Mouse (Mus musculus): Measurements from ENCODE around the gene Ldhal6b.

Gene Ldhal6b

DNA sequence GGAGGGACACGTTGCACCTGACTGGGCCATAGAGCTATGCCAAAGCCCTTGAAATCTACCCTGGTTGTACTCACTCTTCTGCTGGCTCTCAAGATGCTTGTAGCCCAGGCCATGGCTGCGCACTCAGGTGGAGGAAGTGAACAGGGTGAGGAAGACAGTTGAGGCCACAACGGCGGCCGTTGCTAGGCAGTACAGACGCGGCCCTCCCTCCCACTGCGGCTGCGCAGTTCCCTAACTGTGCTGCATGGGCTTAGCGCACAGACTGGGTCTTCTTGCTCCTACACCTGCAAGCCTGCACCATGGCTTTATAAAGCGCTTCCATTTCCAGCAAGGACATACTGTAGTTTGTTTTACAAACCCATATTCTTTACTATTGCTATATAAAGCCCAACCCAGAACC lies at the start of gene Ldhal6b:
TSS of gene Ldhal6b (minus strand) at position 223 of the 400 bp plus-strand sequence.
- in situ Hi-C loops (cut with MboI; ENCODE audit: low pct_unique_long_range_greater_than_20kb in 1 of 2, low sequenced_read_pairs in 2 of 2, unreplicated experiment in 1 of 2), result no loop called here

GRCm38 (mm10) chr17:5467177-5467576 lies 48.6 kb upstream of the Ldhal6b start:
- in situ Hi-C loops (cut with MboI; ENCODE audit: low pct_unique_long_range_greater_than_20kb in 1 of 2, low sequenced_read_pairs in 2 of 2, unreplicated experiment in 1 of 2), result no loop called here

- in situ Hi-C loops (cut with MboI; ENCODE audit: low pct_unique_long_range_greater_than_20kb in 1 of 2, low sequenced_read_pairs in 2 of 2, unreplicated experiment in 1 of 2), result no loop called here
Measured at GRCm38 (mm10) chr17:5466736-5467135, 48.2 kb upstream of the Ldhal6b start.

DNA sequence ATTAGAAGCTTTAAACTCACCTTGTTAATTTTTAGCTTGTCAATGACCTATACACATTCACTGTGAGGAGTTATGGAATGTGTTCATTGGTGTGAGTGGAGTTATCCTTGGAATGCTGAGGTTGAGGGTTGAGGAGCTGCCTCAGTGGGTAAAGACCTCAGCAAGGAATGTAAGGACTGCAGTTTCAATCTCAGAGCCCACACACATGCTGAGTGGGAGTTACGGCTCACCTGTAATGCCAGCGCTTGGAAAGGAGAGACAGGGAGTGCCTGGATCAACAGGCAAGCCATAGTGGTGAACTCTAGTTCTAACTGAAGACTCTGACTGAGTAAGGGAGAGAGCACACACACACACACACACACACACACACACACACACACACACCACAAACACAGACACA lies 45.3 kb upstream of the Ldhal6b start:
- in situ Hi-C loops (cut with MboI; ENCODE audit: low pct_unique_long_range_greater_than_20kb in 1 of 2, low sequenced_read_pairs in 2 of 2, unreplicated experiment in 1 of 2), result no loop called here

DNA sequence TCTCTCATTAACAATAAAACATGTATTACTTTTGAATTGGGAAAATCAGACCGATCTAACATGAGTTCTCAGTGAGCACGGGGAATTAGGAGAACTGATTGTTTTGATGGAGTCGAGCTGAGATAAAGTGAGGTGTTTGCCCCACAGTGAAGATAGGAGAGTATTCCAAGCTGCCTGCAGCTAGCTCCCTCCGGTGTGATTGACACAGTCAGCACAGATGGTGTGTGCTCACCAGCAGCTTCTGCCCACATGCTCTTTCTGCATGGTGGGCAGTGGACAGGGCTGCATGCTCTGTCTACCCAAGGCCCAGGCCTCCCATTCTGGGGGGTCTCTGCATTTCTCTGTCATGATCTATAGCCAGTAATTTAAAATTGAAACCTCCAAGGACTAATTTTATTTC lies 35.1 kb upstream of the Ldhal6b start:
- in situ Hi-C loops (cut with MboI; ENCODE audit: low pct_unique_long_range_greater_than_20kb in 1 of 2, low sequenced_read_pairs in 2 of 2, unreplicated experiment in 1 of 2), result no loop called here

DNA sequence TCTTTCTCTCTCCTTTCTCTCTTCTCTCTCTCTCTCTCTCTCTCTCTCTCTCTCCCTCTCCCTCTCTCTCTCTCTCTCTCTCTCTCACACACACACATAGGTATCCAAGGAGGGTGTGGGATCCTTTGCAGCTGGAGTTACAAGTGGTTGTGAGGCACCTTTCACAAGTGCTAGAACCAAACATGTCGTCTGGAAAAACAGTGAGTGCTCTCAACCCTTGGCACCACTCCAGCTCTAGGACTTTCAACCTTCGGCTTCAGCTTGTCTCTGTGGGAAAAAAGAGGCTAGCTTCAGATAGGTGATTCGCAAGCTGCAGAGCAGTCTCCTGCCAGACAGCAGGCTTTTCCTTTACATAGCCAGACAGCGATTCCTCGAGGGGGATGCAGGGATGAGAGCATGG lies 25.2 kb upstream of the Ldhal6b start:
- in situ Hi-C loops (cut with MboI; ENCODE audit: low pct_unique_long_range_greater_than_20kb in 1 of 2, low sequenced_read_pairs in 2 of 2, unreplicated experiment in 1 of 2), result loop anchor here in 1 of 2 experiments (5.0 to 10.0 kb wide), 3 partner anchors 89 to 304 kb away; no protein-coding TSS in a partner anchor

DNA sequence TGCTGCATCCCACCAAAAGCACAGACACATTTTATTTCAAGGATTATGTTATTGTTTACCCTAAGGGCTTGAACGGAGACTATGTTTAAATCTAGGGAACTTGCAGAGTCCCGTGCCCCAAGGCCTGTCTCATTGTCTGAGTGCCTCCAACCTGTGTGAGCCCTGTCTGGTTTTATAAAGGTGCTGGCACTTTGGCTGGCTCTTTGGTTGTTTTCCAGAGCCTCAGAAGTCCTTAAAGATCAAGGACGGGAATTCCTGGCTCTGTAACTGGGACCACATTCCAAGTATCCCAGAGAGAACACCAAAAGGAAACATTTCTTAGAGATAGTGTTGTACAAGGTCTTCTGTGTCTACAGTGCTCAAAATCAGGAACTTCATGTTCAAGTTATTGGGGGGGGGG lies 24.7 kb upstream of the Ldhal6b start:
- in situ Hi-C loops (cut with MboI; ENCODE audit: low pct_unique_long_range_greater_than_20kb in 1 of 2, low sequenced_read_pairs in 2 of 2, unreplicated experiment in 1 of 2), result loop anchor here in 1 of 2 experiments (5.0 to 10.0 kb wide), 3 partner anchors 89 to 304 kb away; no protein-coding TSS in a partner anchor

GRCm38 (mm10) chr17:5442403-5442802 lies 23.8 kb upstream of the Ldhal6b start:
- in situ Hi-C loops (cut with MboI; ENCODE audit: low pct_unique_long_range_greater_than_20kb in 1 of 2, low sequenced_read_pairs in 2 of 2, unreplicated experiment in 1 of 2), result loop anchor here in 1 of 2 experiments (5.0 to 10.0 kb wide), 3 partner anchors 90 to 305 kb away; no protein-coding TSS in a partner anchor

DNA sequence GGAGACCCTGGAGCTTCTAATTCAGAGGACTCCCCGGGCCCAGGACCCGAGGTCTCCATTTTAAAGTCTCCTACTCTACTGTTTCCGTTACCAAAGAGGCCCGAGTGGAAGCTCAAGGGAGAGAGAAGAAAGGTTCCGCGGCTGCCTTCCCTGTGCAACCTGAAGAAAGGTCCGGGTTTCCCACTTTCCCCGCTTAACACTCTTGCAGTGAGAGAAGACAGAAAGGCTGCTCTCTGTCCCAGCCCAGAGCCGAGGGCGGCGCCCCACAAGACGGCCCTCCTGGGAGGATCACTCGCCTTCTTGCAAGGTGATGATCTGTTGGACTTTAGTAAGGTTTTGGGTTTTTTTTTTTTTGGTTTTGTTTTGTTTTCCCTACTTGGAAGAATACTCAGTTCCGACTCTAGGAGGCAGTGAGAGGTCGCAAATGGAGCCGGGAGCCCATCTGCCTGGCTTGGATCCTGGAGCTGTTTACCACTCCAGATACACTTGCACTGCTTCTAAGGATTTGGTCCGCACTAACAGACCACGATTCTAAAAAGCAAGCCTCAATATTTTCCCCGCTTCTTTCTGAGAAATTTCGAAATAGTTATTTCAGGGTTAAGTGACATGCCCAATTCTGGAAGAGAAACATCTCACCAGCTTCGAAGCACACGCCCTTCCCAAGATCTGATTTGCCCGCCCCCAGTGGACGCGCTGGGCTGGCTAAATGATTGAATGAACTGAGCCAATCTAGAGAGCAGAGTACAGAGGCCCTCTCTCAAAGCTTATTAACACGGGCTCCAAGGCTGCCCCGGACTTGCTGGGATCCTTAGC lies 21.8 kb upstream of the Ldhal6b start, which contains the start of gene Tmem242:
TSS of gene Tmem242 (minus strand) at position 101 of the 813 bp plus-strand sequence.
- in situ Hi-C loops (cut with MboI; ENCODE audit: low pct_unique_long_range_greater_than_20kb in 1 of 2, low sequenced_read_pairs in 2 of 2, unreplicated experiment in 1 of 2), result loop anchor here in 1 of 2 experiments (5.0 to 10.0 kb wide), 3 partner anchors 92 to 307 kb away; no protein-coding TSS in a partner anchor

- in situ Hi-C loops (cut with MboI; ENCODE audit: low pct_unique_long_range_greater_than_20kb in 1 of 2, low sequenced_read_pairs in 2 of 2, unreplicated experiment in 1 of 2), result loop anchor here (5.0 to 10.0 kb wide), 3 partner anchors 93 to 308 kb away; no protein-coding TSS in a partner anchor
Measured at GRCm38 (mm10) chr17:5439831-5440158, 21.2 kb upstream of the Ldhal6b start.

DNA sequence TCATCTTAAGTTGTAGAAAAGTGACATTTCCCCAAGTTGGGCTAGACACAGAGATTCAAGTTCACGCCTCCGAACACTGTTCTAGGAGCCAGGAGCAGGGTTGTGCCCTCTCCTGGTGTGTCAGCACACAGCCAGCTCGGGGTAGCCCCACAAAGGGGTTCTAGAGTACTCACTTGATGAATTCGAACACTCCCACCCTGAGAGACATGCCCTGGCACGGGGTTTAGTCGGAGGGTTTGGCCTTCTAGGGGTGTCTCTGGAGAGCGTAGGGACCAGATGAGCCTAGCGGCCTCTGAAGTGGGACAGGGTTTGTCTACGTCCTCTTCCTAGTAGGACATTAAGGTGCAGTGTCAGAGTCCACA lies 11.2 kb upstream of the Ldhal6b start:
- in situ Hi-C loops (cut with MboI; ENCODE audit: low pct_unique_long_range_greater_than_20kb in 1 of 2, low sequenced_read_pairs in 2 of 2, unreplicated experiment in 1 of 2), result loop anchor here in 1 of 2 experiments (10.0 kb wide), 1 partner anchor 295 kb away; no protein-coding TSS in a partner anchor

- in situ Hi-C loops (cut with MboI; ENCODE audit: low pct_unique_long_range_greater_than_20kb in 1 of 2, low sequenced_read_pairs in 2 of 2, unreplicated experiment in 1 of 2), result no loop called here
Measured at GRCm38 (mm10) chr17:5429090-5429771, 10.7 kb upstream of the Ldhal6b start.

DNA sequence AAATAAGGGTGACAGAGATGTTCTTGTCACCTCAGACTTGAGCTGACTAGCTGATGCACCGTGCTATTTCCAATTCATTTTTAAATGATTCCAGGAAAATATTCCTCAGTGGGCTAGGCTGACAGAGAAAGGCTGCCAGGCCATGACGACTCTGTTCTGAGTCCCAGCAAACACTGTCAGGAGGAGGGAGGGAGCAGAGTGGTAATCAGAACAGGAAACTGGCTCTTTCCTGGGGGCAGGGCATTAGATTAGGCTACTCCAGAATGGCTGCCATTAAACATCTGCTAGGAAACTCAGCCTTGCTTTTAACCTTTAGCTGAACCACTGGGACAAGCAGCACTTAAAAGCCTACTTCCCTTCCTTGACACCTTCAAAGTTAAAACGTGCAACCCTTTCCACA lies 6.6 kb upstream of the Ldhal6b start:
- in situ Hi-C loops (cut with MboI; ENCODE audit: low pct_unique_long_range_greater_than_20kb in 1 of 2, low sequenced_read_pairs in 2 of 2, unreplicated experiment in 1 of 2), result no loop called here

DNA sequence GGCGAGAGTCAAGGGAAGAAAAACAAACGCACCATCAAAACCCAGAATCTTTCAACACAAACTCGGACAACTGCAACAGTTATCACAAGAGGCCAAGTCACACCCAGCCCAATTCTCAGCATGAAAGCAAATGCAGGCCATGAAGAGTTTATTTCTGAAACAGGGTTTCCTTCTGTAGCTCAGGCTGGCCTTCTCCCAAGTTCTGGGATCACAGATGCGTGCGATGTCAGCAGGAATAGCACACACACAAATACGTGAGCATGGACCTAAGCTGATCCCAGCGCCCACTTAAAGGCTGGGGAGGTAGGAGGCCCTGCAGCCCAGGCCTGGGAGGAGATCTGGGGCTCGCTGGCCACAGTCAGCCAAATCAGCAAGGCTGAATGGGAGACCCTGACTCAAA lies 5.6 kb upstream of the Ldhal6b start:
- in situ Hi-C loops (cut with MboI; ENCODE audit: low pct_unique_long_range_greater_than_20kb in 1 of 2, low sequenced_read_pairs in 2 of 2, unreplicated experiment in 1 of 2), result no loop called here

- in situ Hi-C loops (cut with MboI; ENCODE audit: low pct_unique_long_range_greater_than_20kb in 1 of 2, low sequenced_read_pairs in 2 of 2, unreplicated experiment in 1 of 2), result no loop called here
Measured at GRCm38 (mm10) chr17:5421835-5422234, 3.3 kb upstream of the Ldhal6b start.

DNA sequence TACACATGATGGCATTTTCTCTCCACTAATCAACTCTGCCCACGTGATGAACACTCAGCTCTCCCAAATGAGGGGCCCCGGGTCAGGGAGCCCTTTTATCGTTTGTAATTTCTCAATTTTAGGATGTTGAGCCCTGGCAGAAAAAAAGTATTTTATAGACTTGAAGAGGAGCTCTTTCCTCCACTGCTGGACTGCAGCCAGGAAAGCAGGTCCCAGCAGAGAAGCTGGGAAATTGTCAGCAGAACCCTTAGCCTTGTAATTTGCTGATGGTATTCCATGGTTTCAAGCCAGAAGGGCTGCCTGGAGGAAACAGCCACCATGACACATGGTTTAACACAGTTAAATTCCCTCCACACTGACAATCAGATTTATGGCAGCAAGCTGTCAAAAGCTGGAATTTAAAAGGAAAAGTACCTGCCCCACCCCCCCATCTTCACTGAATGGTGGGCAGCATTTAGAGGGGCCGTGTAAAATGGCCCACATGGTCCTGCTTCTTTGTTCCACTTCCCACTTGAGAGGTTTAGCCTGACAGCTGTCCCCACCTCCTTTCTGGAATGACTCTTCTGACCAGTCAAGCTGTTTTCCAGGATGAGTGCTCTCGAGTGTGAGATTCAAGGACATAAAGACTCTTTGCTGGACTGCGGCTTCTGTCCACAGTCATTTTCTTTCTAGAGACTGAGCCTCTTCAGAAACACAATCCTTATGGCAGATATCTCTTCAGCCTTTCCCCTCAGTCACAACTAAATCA lies 1.4 kb upstream of the Ldhal6b start:
- in situ Hi-C loops (cut with MboI; ENCODE audit: low pct_unique_long_range_greater_than_20kb in 1 of 2, low sequenced_read_pairs in 2 of 2, unreplicated experiment in 1 of 2), result no loop called here

DNA sequence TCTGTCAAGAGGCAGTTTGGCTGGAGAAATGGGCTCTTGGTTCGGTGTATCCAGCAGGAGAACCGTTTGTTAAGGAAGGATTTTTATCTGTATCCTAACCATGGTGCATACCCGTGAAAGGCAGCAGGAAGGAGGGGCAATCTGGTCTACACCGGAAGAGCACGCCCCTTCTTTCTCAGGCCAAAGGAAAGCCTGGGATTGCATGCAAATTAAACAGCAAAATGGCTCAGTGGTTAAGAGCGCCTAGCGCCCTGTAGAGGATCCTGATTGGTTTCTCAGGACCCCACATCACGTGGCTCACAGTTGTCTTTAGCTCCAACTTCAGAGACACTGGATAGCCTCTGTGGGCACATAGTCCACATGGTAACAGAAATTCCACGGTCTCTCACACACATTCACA lies 489 bp upstream of the Ldhal6b start:
- in situ Hi-C loops (cut with MboI; ENCODE audit: low pct_unique_long_range_greater_than_20kb in 1 of 2, low sequenced_read_pairs in 2 of 2, unreplicated experiment in 1 of 2), result no loop called here

- in situ Hi-C loops (cut with MboI; ENCODE audit: low pct_unique_long_range_greater_than_20kb in 1 of 2, low sequenced_read_pairs in 2 of 2, unreplicated experiment in 1 of 2), result no loop called here
Measured at GRCm38 (mm10) chr17:5416518-5416917, 2.0 kb downstream of the Ldhal6b start.

DNA sequence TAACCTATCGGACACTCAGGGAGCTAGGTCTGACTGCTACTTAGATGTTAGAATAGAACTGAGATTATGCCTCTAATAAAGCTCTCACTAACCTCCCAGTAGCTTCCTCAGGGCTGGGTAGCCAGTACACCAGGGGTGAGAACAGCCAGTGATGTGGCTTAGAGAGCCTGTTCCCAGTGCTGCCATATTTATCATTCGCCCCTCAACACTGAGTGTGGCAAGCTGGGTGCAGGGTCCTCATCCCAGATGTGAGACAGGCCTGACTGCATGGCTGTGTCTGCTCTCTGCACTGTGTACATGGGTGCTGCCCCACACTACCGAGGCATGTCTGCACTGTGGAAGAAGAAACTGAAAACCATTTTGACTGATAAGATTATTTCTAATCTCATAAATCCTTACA lies 4.5 kb downstream of the Ldhal6b start:
- in situ Hi-C loops (cut with MboI; ENCODE audit: low pct_unique_long_range_greater_than_20kb in 1 of 2, low sequenced_read_pairs in 2 of 2, unreplicated experiment in 1 of 2), result no loop called here

Data from mouse embryonic stem cell (cell line).